Mouse (Mus musculus) common myeloid progenitor, adult 5-6 weeks (primary cell): ENCODE measurements around the gene Atad1. TPM values are rescaled to one million over a fixed set of nuclear protein-coding genes. Genes with fewer than 3 reads are reported as not detected.

ENCODE experiments used
- ATAC-seq: replicated peaks from 2 replicates; pipeline ENCODE4 v1.8.0; 2016; ENCODE audit warnings: low read depth, mild to moderate bottlenecking, moderate TSS enrichment, inconsistent platforms; ENCODE audit not compliant: poor library complexity, severe bottlenecking
- total RNA-seq: library from RNA; stranded (forward); fragments of 200-1000, 187-1606 nt; gene quantifications from 2 replicates; pipeline ENCODE4 v1.2.3, GENCODE M21; 2017

The Atad1 gene
- total RNA-seq, 1 experiment from 2014 or later = 80.5 TPM

- no peak for ATAC-seq
Measured at GRCm38 (mm10) chr19:32753386-32753785, 13.8 kb upstream of the Atad1 start.

GRCm38 (mm10) chr19:32752357-32752756, 12.8 kb upstream of the Atad1 start:
- ATAC-seq = no peak

- peak; percentile 65; the same call in 1 of the 2 replicates for ATAC-seq
Measured at GRCm38 (mm10) chr19:32749425-32749824, 9.8 kb upstream of the Atad1 start.

- ATAC-seq = no peak
Measured at GRCm38 (mm10) chr19:32740641-32741345, 1.2 kb upstream of the Atad1 start.

GRCm38 (mm10) chr19:32737844-32738243, 1.7 kb downstream of the Atad1 start:
- ATAC-seq = no peak

- no peak for ATAC-seq
Measured at GRCm38 (mm10) chr19:32732922-32733321, 6.7 kb downstream of the Atad1 start.

- ATAC-seq = no peak
Measured at GRCm38 (mm10) chr19:32729785-32730184, 9.8 kb downstream of the Atad1 start.

- no peak for ATAC-seq
Measured at GRCm38 (mm10) chr19:32726451-32727325, 12.9 kb downstream of the Atad1 start.

GRCm38 (mm10) chr19:32723817-32724216, 15.8 kb downstream of the Atad1 start:
- no peak for ATAC-seq

- ATAC-seq = no peak
Measured at GRCm38 (mm10) chr19:32720319-32720718, 19.3 kb downstream of the Atad1 start.

- ATAC-seq = peak; percentile 42; the same call in 1 of the 2 replicates
Measured at GRCm38 (mm10) chr19:32717590-32717989, 22.0 kb downstream of the Atad1 start.

GRCm38 (mm10) chr19:32715681-32716080, 23.9 kb downstream of the Atad1 start:
- ATAC-seq = no peak

- peak; percentile 55 for ATAC-seq
Measured at GRCm38 (mm10) chr19:32715201-32715600, 24.4 kb downstream of the Atad1 start.

GRCm38 (mm10) chr19:32713471-32713870, 26.1 kb downstream of the Atad1 start:
- ATAC-seq = no peak

GRCm38 (mm10) chr19:32712588-32713042, 27.0 kb downstream of the Atad1 start:
- ATAC-seq = peak; percentile 92

GRCm38 (mm10) chr19:32711761-32712541, 27.6 kb downstream of the Atad1 start:
- peak; percentile 74 for ATAC-seq

- no peak for ATAC-seq
Measured at GRCm38 (mm10) chr19:32710288-32710687, 29.3 kb downstream of the Atad1 start.

- ATAC-seq = no peak
Measured at GRCm38 (mm10) chr19:32708996-32709395, 30.6 kb downstream of the Atad1 start.

- ATAC-seq = no peak
Measured at GRCm38 (mm10) chr19:32702191-32702590, 37.4 kb downstream of the Atad1 start.

GRCm38 (mm10) chr19:32696674-32697073, 42.9 kb downstream of the Atad1 start:
- no peak for ATAC-seq
